Mouse (Mus musculus) bone marrow, adult 2 months (tissue): ENCODE data around the gene Rps2.

ENCODE experiments used
- CTCF ChIP-seq: fragments of 200-500 bp; IDR thresholded peaks from 2 replicates; pipeline ENCODE4 v1.5.1; 2011; ENCODE audit warnings: low read length, control low read depth; ENCODE audit not compliant: control insufficient read depth, insufficient read depth
- POLR2A ChIP-seq: fragments of 200-500 bp; IDR thresholded peaks from 2 replicates; pipeline ENCODE4 v1.6.1; 2011; ENCODE audit warnings: low read depth, mild to moderate bottlenecking, control low read depth, low read length, borderline replicate concordance; ENCODE audit not compliant: control insufficient read depth

DNA sequence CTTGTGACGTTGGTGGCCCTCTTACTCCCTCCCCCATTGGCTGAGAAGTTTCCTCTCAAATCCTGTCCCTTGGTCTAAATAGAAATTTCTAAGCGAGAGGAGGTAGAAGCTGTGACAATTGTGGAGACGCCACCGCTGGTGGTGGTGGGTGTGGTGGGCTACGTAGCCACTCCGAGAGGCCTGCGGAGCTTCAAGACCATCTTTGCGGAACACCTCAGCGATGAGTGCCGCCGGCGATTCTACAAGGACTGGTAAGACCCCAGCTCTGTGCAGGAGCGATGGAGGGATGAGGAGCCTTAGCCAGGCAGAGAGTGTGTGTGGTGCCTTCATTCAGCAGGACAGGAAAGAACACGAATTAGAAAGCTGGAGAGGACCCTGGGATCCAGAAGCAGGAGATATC is 12.9 kb downstream of the Rps2 start:
- TF ChIP-seq CTCF (no peak), POLR2A (no peak)
